Mouse (Mus musculus) ES-CJ7 (cell line): ENCODE measurements around the gene Atmin.

Source experiments
- DNase-seq: peaks from one replicate; pipeline ENCODE4 v3.0.0; 2011; ENCODE audit warnings: low read depth, low spot score

Atmin gene

GRCm38 (mm10) chr8:116947589-116947988 is 4.4 kb downstream of the Atmin start:
- DNase-seq = peak; percentile 54

GRCm38 (mm10) chr8:116951369-116951768 is 8.2 kb downstream of the Atmin start:
- DNase-seq = no peak

- no peak for DNase-seq
These were observed 8.6 kb downstream of the Atmin start for GRCm38 (mm10) chr8:116951778-116952177.

GRCm38 (mm10) chr8:116952428-116952827 is 9.2 kb downstream of the Atmin start:
- no peak for DNase-seq

- DNase-seq = no peak
These were observed 11.2 kb downstream of the Atmin start for GRCm38 (mm10) chr8:116954415-116954814.

GRCm38 (mm10) chr8:116969531-116969930 is 26.3 kb downstream of the Atmin start:
- no peak for DNase-seq

- DNase-seq = peak; percentile 77
These were observed 31.9 kb downstream of the Atmin start for GRCm38 (mm10) chr8:116975066-116975465.

- no peak for DNase-seq
These were observed 32.4 kb downstream of the Atmin start for GRCm38 (mm10) chr8:116975606-116976005.

GRCm38 (mm10) chr8:116978052-116978451 is 34.9 kb downstream of the Atmin start:
- DNase-seq = no peak

GRCm38 (mm10) chr8:116978631-116979256 is 35.6 kb downstream of the Atmin start, which contains the start of gene 1700030J22Rik:
1700030J22Rik (minus strand) TSS chr8:116978959.
- peak; percentile 99 for DNase-seq

GRCm38 (mm10) chr8:116980117-116980516 is 36.9 kb downstream of the Atmin start:
- DNase-seq = peak; percentile 82

- DNase-seq = peak; percentile 70
These were observed 46.6 kb downstream of the Atmin start for GRCm38 (mm10) chr8:116989842-116990241.

GRCm38 (mm10) chr8:116991241-116991640 is 48.0 kb downstream of the Atmin start:
- no peak for DNase-seq

- DNase-seq = no peak
These were observed 49.2 kb downstream of the Atmin start for GRCm38 (mm10) chr8:116992176-116992971.

GRCm38 (mm10) chr8:116993095-116993867 is 50.1 kb downstream of the Atmin start, which contains the start of gene Gcsh:
Gcsh (minus strand) TSS chr8:116993537.
- DNase-seq = peak; percentile 100

- DNase-seq = peak; percentile 28
These were observed 51.0 kb downstream of the Atmin start for GRCm38 (mm10) chr8:116994016-116994716.
